Mouse (Mus musculus): ENCODE measurements at regions not wholly inside any gene's neighbourhood (a gene's known extent, or its start where the extent isn't known, plus 50 kb on each side); places are given as distances from the start of the nearest gene placed in this dataset.

GRCm38 (mm10) chr1:194041393-194042352, 576.3 kb upstream of the Plxna2 start:
- intact Hi-C loops (cut with DNase I) = no loop called here

- intact Hi-C loops (cut with DNase I) = no loop called here
Observed at GRCm38 (mm10) chr1:194038711-194039110, 579.3 kb upstream of the Plxna2 start.

- intact Hi-C loops (cut with DNase I) = no loop called here
Observed at GRCm38 (mm10) chr1:194034199-194034883, 583.7 kb upstream of the Plxna2 start.

- intact Hi-C loops (cut with DNase I) = no loop called here
Observed at GRCm38 (mm10) chr1:194032603-194033002, 585.4 kb upstream of the Plxna2 start.

- intact Hi-C loops (cut with DNase I) = no loop called here
Observed at GRCm38 (mm10) chr1:194030651-194031228, 587.3 kb upstream of the Plxna2 start.

GRCm38 (mm10) chr1:194026958-194027692, 590.9 kb upstream of the Plxna2 start:
- intact Hi-C loops (cut with DNase I) = no loop called here

GRCm38 (mm10) chr1:194026213-194026612, 591.8 kb upstream of the Plxna2 start:
- intact Hi-C loops (cut with DNase I) = no loop called here

- intact Hi-C loops (cut with DNase I) = no loop called here
Observed at GRCm38 (mm10) chr1:194019282-194019681, 598.7 kb upstream of the Plxna2 start.

- intact Hi-C loops (cut with DNase I) = no loop called here
Observed at GRCm38 (mm10) chr1:193992226-193992625, 622.1 kb upstream of the Camk1g start.

- intact Hi-C loops (cut with DNase I) = no loop called here
Observed at GRCm38 (mm10) chr1:193989956-193990675, 620.0 kb upstream of the Camk1g start.

- intact Hi-C loops (cut with DNase I) = no loop called here
Observed at GRCm38 (mm10) chr1:193988970-193989904, 619.1 kb upstream of the Camk1g start.

- intact Hi-C loops (cut with DNase I) = no loop called here
Observed at GRCm38 (mm10) chr1:193980571-193980970, 610.5 kb upstream of the Camk1g start.

- intact Hi-C loops (cut with DNase I) = no loop called here
Observed at GRCm38 (mm10) chr1:193971537-193971936, 601.4 kb upstream of the Camk1g start.

GRCm38 (mm10) chr1:193969264-193969908, 599.3 kb upstream of the Camk1g start:
- intact Hi-C loops (cut with DNase I) = no loop called here

- intact Hi-C loops (cut with DNase I) = no loop called here
Observed at GRCm38 (mm10) chr1:193967957-193968926, 598.1 kb upstream of the Camk1g start.

- intact Hi-C loops (cut with DNase I) = no loop called here
Observed at GRCm38 (mm10) chr1:193966652-193967555, 596.8 kb upstream of the Camk1g start.

- intact Hi-C loops (cut with DNase I) = no loop called here
Observed at GRCm38 (mm10) chr1:193965278-193965677, 595.2 kb upstream of the Camk1g start.

Measured in adrenal gland (tissue).